Mouse (Mus musculus) midbrain, embryonic 11.5 days (tissue): ENCODE data around the gene Tspan32. TPM values are rescaled to one million over a fixed set of nuclear protein-coding genes. Genes with fewer than 3 reads are reported as not detected.

Experiments
- ATAC-seq: fragments of 200-750 bp; cut with Nextera tagmentation; 2 replicates; pipeline ENCODE4 v1.8.0; 2017; ENCODE audit warnings: moderate TSS enrichment, moderate library complexity; ENCODE audit not compliant: low FRiP score
- DNase-seq: peaks from one replicate; pipeline ENCODE4 v3.0.0; 2015; ENCODE audit warnings: low spot score; ENCODE audit errors: missing footprints
- H3K27ac ChIP-seq: fragments of 300-500 bp; sonication (generic); 2 replicates; pipeline ENCODE4 v1.5.1; 2014; ENCODE audit warnings: low read depth, low read length
- H3K27me3 ChIP-seq: fragments of 300-500 bp; sonication (generic); 2 replicates; pipeline ENCODE4 v1.6.1; 2014; ENCODE audit warnings: mild to moderate bottlenecking, low read length, moderate library complexity, mixed read lengths; ENCODE audit not compliant: control insufficient read depth, insufficient read depth
- H3K36me3 ChIP-seq: fragments of 300-500 bp; sonication (generic); 2 replicates; pipeline ENCODE4 v1.6.1; 2014; ENCODE audit warnings: mild to moderate bottlenecking, low read length, moderate library complexity, mixed read lengths; ENCODE audit not compliant: control insufficient read depth, insufficient read depth
- H3K4me1 ChIP-seq: fragments of 300-500 bp; sonication (generic); 2 replicates; pipeline ENCODE4 v1.6.1; 2014; ENCODE audit warnings: low read length; ENCODE audit not compliant: control insufficient read depth, insufficient read depth
- H3K4me2 ChIP-seq: fragments of 300-500 bp; sonication (generic); 2 replicates; pipeline ENCODE4 v1.6.1; 2014; ENCODE audit warnings: mild to moderate bottlenecking, moderate library complexity
- H3K4me3 ChIP-seq: fragments of 300-500 bp; sonication (generic); 2 replicates; pipeline ENCODE4 v1.5.1; 2014; ENCODE audit warnings: low read depth, low read length
- H3K9ac ChIP-seq: fragments of 300-500 bp; sonication (generic); 2 replicates; pipeline ENCODE4 v1.6.1; 2014; ENCODE audit warnings: low read length
- H3K9me3 ChIP-seq: fragments of 300-500 bp; sonication (generic); 2 replicates; pipeline ENCODE4 v1.6.1; 2016; ENCODE audit warnings: low read length; ENCODE audit not compliant: control insufficient read depth
- WGBS: fragments of 180-500 bp; shearing (Covaris S2); extraction: QIAGEN DNeasy Blood & Tissue Kit; methylation state at CpG from one replicate; pipeline ENCODE4 v1.1.7; 2014; 5-methylcytosine and 5-hydroxymethylcytosine counted together
- polyA plus RNA-seq: library from polyadenylated mRNA; unstranded; fragments of >200 nt; fragmentation: Nextera tagmentation; extraction: Ambion mirVana; gene quantifications from 2 replicates; pipeline ENCODE4 v1.2.1, GENCODE M21; 2014

Tspan32 gene
- polyA plus RNA-seq, 1 experiment from 2014 or later = 5.0 TPM

DNA sequence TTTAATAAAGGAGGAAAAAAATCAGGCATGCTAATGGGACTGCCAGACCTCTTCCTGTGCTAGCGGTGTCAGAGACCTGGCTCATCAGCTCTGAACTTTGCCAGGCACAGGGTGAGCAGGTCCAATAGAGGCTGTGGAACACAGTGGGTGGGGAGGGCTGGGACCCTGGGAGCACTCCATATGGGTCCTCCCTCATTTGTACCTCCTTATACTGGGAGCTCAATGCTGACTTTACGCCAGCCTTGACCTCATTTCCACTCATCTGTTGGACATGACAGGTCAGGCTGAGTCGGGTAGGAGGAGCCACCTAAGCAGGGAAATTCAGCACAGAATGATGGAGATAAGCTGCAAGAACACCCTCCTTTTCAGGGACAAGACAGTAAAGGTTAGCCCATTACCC, 63.1 kb downstream of the Tspan32 start:
- Histone ChIP-seq H3K9me3 (no peaks in the 10 kb centered on the region), H3K4me1 (peaks cover 20% of the 10 kb centered on the region), H3K9ac (peak overlapping the region; percentile 72), H3K27me3 (no peaks in the 10 kb centered on the region), H3K4me2 (peak overlapping the region; percentile 67), H3K27ac (peak overlapping the region; percentile 93), H3K36me3 (peaks cover 22% of the 10 kb centered on the region), H3K4me3 (peak overlapping the region; percentile 88)
- DNase-seq = no peak
- 88% methylated on average over 3 of the region's 3 CpGs for WGBS
- ATAC-seq = no peak

DNA sequence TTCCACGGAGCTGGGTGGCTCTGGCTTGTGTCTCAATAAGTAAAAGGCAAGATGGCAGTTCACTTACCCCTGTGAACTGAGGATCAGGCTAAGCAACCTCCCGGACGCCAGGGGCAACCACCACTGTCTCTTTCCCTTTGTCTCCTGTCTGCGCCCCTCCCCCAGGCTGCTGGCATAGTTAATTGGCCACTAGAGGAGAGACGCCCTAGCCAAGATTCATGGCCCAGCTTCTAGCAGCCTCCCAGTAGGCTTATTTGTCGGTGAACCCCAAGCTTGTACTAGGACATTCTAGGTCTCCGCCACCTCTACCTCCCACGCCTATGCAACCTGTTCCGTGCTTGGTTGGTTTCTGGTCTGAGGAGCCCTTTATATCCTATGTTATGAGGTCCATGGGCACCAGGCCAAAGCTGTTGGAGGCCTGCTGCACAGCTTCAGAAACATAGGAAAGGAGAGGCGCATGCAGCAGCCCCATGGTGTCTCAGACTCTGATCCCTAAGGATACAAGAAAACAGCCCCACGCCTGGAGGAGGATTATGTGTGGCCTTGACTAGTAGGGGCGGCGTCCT, 63.6 kb downstream of the Tspan32 start:
- ATAC-seq = 0 out of 2 replicates have a peak, but pooled peaks have one; percentile 1
- peaks cover 17% of the 10 kb centered on the region for H3K36me3 ChIP-seq
- peak overlapping the region; percentile 88 for H3K4me3 ChIP-seq
- H3K27ac ChIP-seq = peak overlapping the region; percentile 93
- peak overlapping the region; percentile 67 for H3K4me2 ChIP-seq
- H3K9ac ChIP-seq = peak overlapping the region; percentile 72
- 42% methylated on average over 13 of the region's 13 CpGs for WGBS
- DNase-seq = peak; percentile 91
- no peaks in the 10 kb centered on the region for H3K9me3 ChIP-seq
- H3K4me1 ChIP-seq = peaks cover 20% of the 10 kb centered on the region
- no peaks in the 10 kb centered on the region for H3K27me3 ChIP-seq

DNA sequence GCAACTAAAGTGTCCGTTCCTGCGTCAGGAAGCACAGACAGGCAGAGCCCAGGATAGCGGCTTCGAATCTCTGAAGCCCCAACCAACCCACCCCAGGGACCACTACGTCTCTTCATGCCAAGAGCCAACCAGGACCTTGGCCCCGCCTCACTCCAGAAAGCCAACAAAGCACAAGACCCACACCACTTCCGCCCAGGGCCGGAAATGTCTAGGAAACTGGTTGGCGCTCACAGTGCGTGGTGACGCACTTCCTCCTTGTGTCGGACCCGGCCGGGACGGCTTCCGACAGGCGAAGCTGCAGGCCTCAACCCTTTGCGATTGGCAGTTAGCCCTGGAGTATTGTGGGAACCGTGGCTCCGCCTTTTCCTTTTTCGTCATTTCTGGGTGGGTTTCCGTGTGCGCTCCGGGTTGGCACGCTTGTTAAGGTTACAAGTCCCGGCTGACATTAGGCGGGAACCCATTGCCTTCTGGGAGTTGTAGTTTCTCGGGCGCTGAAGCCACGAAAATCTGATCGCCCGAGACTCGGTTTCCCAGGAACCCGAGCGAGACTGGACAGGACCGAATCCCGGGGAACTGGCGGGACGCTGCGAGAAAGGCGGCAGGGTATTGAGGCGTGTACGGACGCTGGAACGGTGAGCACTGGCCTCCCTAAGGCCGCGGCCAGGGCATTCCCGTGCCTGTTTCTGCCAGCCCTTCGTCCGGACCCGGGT, 64.2 kb downstream of the Tspan32 start, which contains the start of gene Tssc4:
Tssc4 (plus strand) TSS at position 368 of the 710 bp plus-strand sequence.
- peak; percentile 97 for ATAC-seq
- peak; percentile 100 for DNase-seq
- Histone ChIP-seq H3K36me3 (peaks cover 17% of the 10 kb centered on the region), H3K27me3 (no peaks in the 10 kb centered on the region), H3K9ac (peak within 1 kb of the TSS; percentile 94), H3K27ac (peak within 1 kb of the TSS; percentile 93), H3K4me2 (peak within 1 kb of the TSS; percentile 97), H3K4me3 (peak within 1 kb of the TSS; percentile 88), H3K9me3 (no peaks in the 10 kb centered on the region), H3K4me1 (peaks cover 20% of the 10 kb centered on the region)
- under 1% methylated on average over 51 of the region's 51 CpGs for WGBS

Other genes starting within 250 kb of the Tspan32 start
- gene Th, start 73.9 kb upstream of the Tspan32 start, polyA plus RNA-seq = 11.7 TPM in 2 replicates
- 0.38 and 0.65 TPM in 2 replicates for gene Ascl2, start 35.8 kb upstream of the Tspan32 start, polyA plus RNA-seq
- 256 and 276 TPM in 2 replicates for gene Cd81, start 47.7 kb downstream of the Tspan32 start, polyA plus RNA-seq
- 61.1 and 63.8 TPM in 2 replicates for gene Tssc4, start 64.2 kb downstream of the Tspan32 start, polyA plus RNA-seq
- gene Trpm5, start 89.6 kb downstream of the Tspan32 start, polyA plus RNA-seq = 0.57 and 0.70 TPM in 2 replicates
- gene Kcnq1, start 101.3 kb downstream of the Tspan32 start, polyA plus RNA-seq = 1.1 and 1.6 TPM in 2 replicates